Mouse (Mus musculus) heart, adult 2 months (tissue): ENCODE results near the gene Gpr146.

Source experiments
- CTCF ChIP-seq: fragments of 200-600 bp; IDR thresholded peaks from 2 replicates; pipeline ENCODE4 v1.8.1; 2022; ENCODE audit warnings: antibody characterized with exemption, mild to moderate bottlenecking, moderate library complexity
- EP300 ChIP-seq: fragments of 200-500 bp; IDR thresholded peaks from 2 replicates; pipeline ENCODE4 v1.6.1; 2011; ENCODE audit warnings: low read depth, low read length, control low read depth; ENCODE audit not compliant: insufficient read depth
- POLR2A ChIP-seq: fragments of 200-500 bp; IDR thresholded peaks from 2 replicates; pipeline ENCODE4 v1.6.1; 2011; ENCODE audit warnings: mild to moderate bottlenecking, low read depth, low read length, control low read depth; ENCODE audit not compliant: insufficient read depth

DNA sequence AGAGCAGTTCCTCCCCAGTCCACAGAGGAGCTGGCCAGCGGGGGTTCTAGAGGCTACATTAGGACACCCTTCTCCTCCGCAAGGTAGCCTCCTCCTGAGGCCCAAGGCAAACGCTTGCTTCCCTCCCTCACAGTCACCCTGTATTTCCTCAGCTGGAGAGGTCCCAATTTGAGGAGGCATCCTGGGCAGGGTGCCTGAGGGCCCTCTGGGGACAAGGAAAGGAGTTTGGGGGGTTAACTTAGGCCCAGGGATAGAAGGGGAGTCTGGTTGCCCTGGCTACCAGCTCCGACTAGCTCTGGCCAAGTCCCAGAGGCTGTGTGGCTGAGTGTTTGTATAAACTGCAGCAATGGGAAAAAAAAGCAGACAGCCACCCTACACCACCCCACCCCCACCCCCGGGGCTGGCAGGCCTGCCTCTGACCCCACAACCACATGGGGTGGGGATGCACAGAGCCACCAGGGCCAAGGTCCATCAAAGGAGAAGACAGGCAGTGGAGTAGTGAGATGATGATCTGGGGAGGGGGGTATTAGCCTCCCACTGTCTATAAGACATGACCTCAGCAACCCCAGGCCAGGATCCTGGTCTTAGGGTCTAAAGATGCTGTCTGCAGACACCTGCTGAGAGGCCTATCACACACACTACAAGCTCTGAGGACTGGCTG, 12.5 kb upstream of the Gpr146 start:
- no peak for TF ChIP-seq EP300
- TF ChIP-seq POLR2A, result peak; percentile 4; the same call in 1 of the 2 replicates
- no peak for TF ChIP-seq CTCF
